Mouse (Mus musculus): ENCODE measurements around the gene Trim12a.
"Not testable (repeated sequence)": the region's sequence is repeated elsewhere in the genome, so short reads cannot be mapped to it uniquely, and the experiment has no call there.

Gene Trim12a

GRCm38 (mm10) chr7:104315369-104316080, at the start of gene Trim12a:
TSS of gene Trim12a (minus strand) at chr7:104315466.
- peak; percentile 83 for DNase-seq

GRCm38 (mm10) chr7:104353600-104353967, 38.3 kb upstream of the Trim12a start:
- no peak for DNase-seq

GRCm38 (mm10) chr7:104352717-104353599, 37.7 kb upstream of the Trim12a start, which contains the start of gene Trim12c:
TSS of gene Trim12c (minus strand) at chr7:104353362.
- DNase-seq = peak; percentile 99

- DNase-seq = not testable (repeated sequence)
These were observed 32.8 kb upstream of the Trim12a start for GRCm38 (mm10) chr7:104348043-104348442.

- DNase-seq = not testable (repeated sequence)
These were observed 25.5 kb upstream of the Trim12a start for GRCm38 (mm10) chr7:104340744-104341143.

- not testable (repeated sequence) for DNase-seq
These were observed 20.3 kb upstream of the Trim12a start for GRCm38 (mm10) chr7:104335547-104335946.

- DNase-seq = not testable (repeated sequence)
These were observed 13.9 kb upstream of the Trim12a start, which contains the start of gene Trim34b for GRCm38 (mm10) chr7:104329171-104329570. TSS of gene Trim34b (plus strand) at chr7:104329471.

GRCm38 (mm10) chr7:104322028-104322427, 6.8 kb upstream of the Trim12a start:
- DNase-seq = no peak

- DNase-seq = peak; percentile 92
These were observed 391 bp downstream of the Trim12a start for GRCm38 (mm10) chr7:104314796-104315353.

- no peak for DNase-seq
These were observed 23.4 kb downstream of the Trim12a start for GRCm38 (mm10) chr7:104291638-104292400.

- DNase-seq = no peak
These were observed 24.6 kb downstream of the Trim12a start for GRCm38 (mm10) chr7:104290641-104291040.

- peak; percentile 95 for DNase-seq
These were observed 27.5 kb downstream of the Trim12a start, which contains the start of gene Trim5 for GRCm38 (mm10) chr7:104287576-104288443. TSS of gene Trim5 (minus strand) at chr7:104288094.

GRCm38 (mm10) chr7:104279361-104279760, 35.9 kb downstream of the Trim12a start:
- not testable (repeated sequence) for DNase-seq

GRCm38 (mm10) chr7:104265335-104265734, 49.9 kb downstream of the Trim12a start:
- not testable (repeated sequence) for DNase-seq

GRCm38 (mm10) chr7:104260380-104260779, 54.9 kb downstream of the Trim12a start:
- DNase-seq = not testable (repeated sequence)

All from heart, adult 11 months (tissue).